25 mouse cellular contexts compared by ENCODE assay signal in the genomic region with DNA sequence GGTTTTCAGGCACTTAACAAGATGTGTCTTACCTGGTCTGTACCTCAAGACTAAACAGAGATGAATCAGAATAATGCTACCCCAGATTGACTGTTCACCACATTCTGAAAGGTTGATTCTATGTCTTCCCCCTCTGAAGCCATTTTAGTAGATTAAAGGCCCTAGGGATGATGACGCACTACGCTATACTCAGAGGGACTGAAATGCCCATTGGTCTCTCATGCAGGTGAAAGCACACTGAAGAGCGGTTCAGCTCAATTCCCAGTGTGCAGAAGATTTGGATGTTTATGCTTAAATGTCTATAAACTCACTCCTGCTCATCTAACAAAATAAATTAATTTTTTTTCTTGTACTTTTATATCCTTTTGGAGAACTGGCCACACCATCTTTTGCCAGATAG. TPM values are rescaled to one million over a fixed set of nuclear protein-coding genes. Genes with fewer than 3 reads are reported as not detected.
"Had no signal": no experiment of that assay in that cellular context is flagged by ENCODE, and none has a peak within 500 bp of the region (broad histone marks: within the 10 kb centered on the region; RNA-seq: fewer than 3 reads in every experiment).

Gene Olfr586, minus strand, starts transcription at position 101 of the 400 bp plus-strand sequence.

- H3K4me1 ChIP-seq: neural tube, embryonic 13.5 days; neural tube, embryonic 15.5 days; stomach, embryonic 15.5 days had no signal

- H3K27me3 ChIP-seq: neural tube, embryonic 13.5 days; neural tube, embryonic 15.5 days; stomach, embryonic 15.5 days had no signal

- H3K27ac ChIP-seq: neural tube, embryonic 13.5 days; neural tube, embryonic 15.5 days; stomach, embryonic 15.5 days; stomach, postnatal 0 days had no signal

- H3K4me3 ChIP-seq: neural tube, embryonic 13.5 days; neural tube, embryonic 15.5 days; stomach, embryonic 15.5 days had no signal

- DNase-seq: retina, postnatal 1 day; right cerebral cortex, adult 18-20 months; right cerebral cortex, postnatal 14 days; right cerebral cortex, postnatal 25 days; right cerebral cortex, postnatal 4 days; spleen, adult 18-20 months; thymus, adult 18-20 months; thymus, adult 2 months; thymus, postnatal 14 days; thymus, postnatal 25 days; thymus, postnatal 36 days; thymus, postnatal 4 days had no signal

- H3K9ac ChIP-seq: neural tube, embryonic 13.5 days; neural tube, embryonic 15.5 days; stomach, embryonic 15.5 days had no signal

- H3K36me3 ChIP-seq: neural tube, embryonic 13.5 days; neural tube, embryonic 15.5 days; stomach, embryonic 15.5 days had no signal

RNA-seq across cellular contexts. Expression of gene Olfr586, which starts in this region (rescaled TPM):
- total RNA-seq: neutrophil, adult 5-6 weeks had no signal
- polyA plus RNA-seq: neural tube, embryonic 13.5 days; neural tube, embryonic 14.5 days; neural tube, embryonic 15.5 days; small intestine, adult 2 months; spleen, adult 2 months; stomach, embryonic 14.5 days; stomach, embryonic 15.5 days; stomach, embryonic 16.5 days; stomach, postnatal 0 days; testis, adult 2 months; thymus, adult 2 months; thymus, postnatal 0 days; urinary bladder, adult 2 months had no signal
